ENCODE assay signal across 20 mouse cellular contexts in genomic region chr10:59692441-59692840, GRCm38 (mm10). TPM values are rescaled to one million over a fixed set of nuclear protein-coding genes. Genes with fewer than 3 reads are reported as not detected.
DNase-seq lines count a peak whose midpoint lies in the region; ATAC-seq lines count a peak whose summit lies in the region.
"Had no signal": no experiment of that assay in that cellular context is flagged by ENCODE, and none has a peak within 500 bp of the region (broad histone marks: within the 10 kb centered on the region; RNA-seq: fewer than 3 reads in every experiment).

No protein-coding gene starts in this region.

- intact Hi-C loops in gastrocnemius, postnatal 14 days (cut with DNase I; ENCODE audit: low total_unique reads): no loop called here

- no peaks in the 10 kb centered on the region for H3K9me3 ChIP-seq in midbrain, embryonic 14.5 days (ENCODE audit: control insufficient read depth, low read length)
- H3K9me3 ChIP-seq: forebrain, embryonic 12.5 days; heart, embryonic 15.5 days; hindbrain, embryonic 10.5 days; limb, embryonic 10.5 days had no signal

- ATAC-seq in midbrain, embryonic 14.5 days (ENCODE audit: low FRiP score, low TSS enrichment): no peak
- ATAC-seq: liver, postnatal 0 days had no signal

- H3K27me3 ChIP-seq in midbrain, embryonic 14.5 days (ENCODE audit: control insufficient read depth, insufficient read depth, low read length): no peaks in the 10 kb centered on the region
- H3K27me3 ChIP-seq: forebrain, embryonic 12.5 days; heart, embryonic 15.5 days had no signal

- WGBS in midbrain, embryonic 14.5 days: 85% methylated on average over 6 of the region's 6 CpGs

- no peak overlapping the region for H3K4me2 ChIP-seq in midbrain, embryonic 14.5 days (ENCODE audit: low read length)
- H3K4me2 ChIP-seq: forebrain, embryonic 12.5 days; heart, embryonic 15.5 days had no signal

- no peaks in the 10 kb centered on the region for H3K36me3 ChIP-seq in midbrain, embryonic 14.5 days (ENCODE audit: control insufficient read depth, insufficient read depth, low read length)
- H3K36me3 ChIP-seq: forebrain, embryonic 12.5 days; heart, embryonic 15.5 days; hindbrain, embryonic 10.5 days; limb, embryonic 10.5 days had no signal

- peak; percentile 27 to 51 for DNase-seq in spleen, postnatal 36 days (ENCODE audit: low spot score in 2 of 2)
- DNase-seq in spleen, postnatal 14 days (ENCODE audit: low spot score in 2 of 2): no peak
- peak; percentile 10 for DNase-seq in T-cell, adult 2 months (ENCODE audit: low spot score)
- DNase-seq in naive thymus-derived CD4-positive, alpha-beta T cell, adult 2 months (ENCODE audit: low read depth): peak; percentile 50
- DNase-seq in midbrain, embryonic 14.5 days: no peak
- DNase-seq in lung, postnatal 10 days: no peak
- no peak for DNase-seq in ovary, postnatal 14 days (ENCODE audit: low spot score)
- no peak for DNase-seq in gastrocnemius, postnatal 14 days
- DNase-seq: adrenal gland, postnatal 25 days; cerebellum, adult 18-20 months; gastrocnemius, postnatal 10 days; heart, adult 2 months; kidney, adult 11 months; kidney, postnatal 25 days; liver, postnatal 0 days; lung, postnatal 14 days had no signal

- no peak overlapping the region for H3K9ac ChIP-seq in midbrain, embryonic 14.5 days (replicated peaks; ENCODE audit: low read length)
- H3K9ac ChIP-seq: forebrain, embryonic 12.5 days; heart, embryonic 15.5 days; liver, postnatal 0 days had no signal

- no peak overlapping the region for H3K27ac ChIP-seq in midbrain, embryonic 14.5 days (replicated peaks; ENCODE audit: low read depth, low read length)
- H3K27ac ChIP-seq: forebrain, embryonic 12.5 days; heart, adult 2 months; heart, embryonic 15.5 days; hindbrain, embryonic 10.5 days; limb, embryonic 10.5 days had no signal

- H3K4me3 ChIP-seq in midbrain, embryonic 14.5 days (replicated peaks; ENCODE audit: low read depth, low read length): no peak overlapping the region
- H3K4me3 ChIP-seq: forebrain, embryonic 12.5 days; heart, adult 2 months; heart, embryonic 15.5 days; hindbrain, embryonic 10.5 days; limb, embryonic 10.5 days had no signal

- H3K4me1 ChIP-seq in midbrain, embryonic 14.5 days (ENCODE audit: control insufficient read depth, insufficient read depth, low read length): no peaks in the 10 kb centered on the region
- H3K4me1 ChIP-seq: forebrain, embryonic 12.5 days; heart, embryonic 15.5 days; hindbrain, embryonic 10.5 days; limb, embryonic 10.5 days had no signal

RNA-seq across cellular contexts. Expression of gene Micu1, which starts 9.8 kb away (rescaled TPM):
- 58.2 and 69.3 TPM in 2 replicates for polyA plus RNA-seq in midbrain, embryonic 14.5 days (2014; fragmentation: Nextera tagmentation; extraction: Ambion mirVana)
- total RNA-seq in gastrocnemius, postnatal 14 days (2021): 10 to 100 TPM; 63.7 to 70.3 TPM

Comparison
In these comparisons a context has a peak if more than half of its experiments do, and no peak if none do; other contexts are left out.
1. DNase-seq: peak in spleen, postnatal 36 days (2 of 2), T-cell, adult 2 months (single experiment) and naive thymus-derived CD4-positive, alpha-beta T cell, adult 2 months (single experiment); none in spleen, postnatal 14 days (0 of 2), midbrain, embryonic 14.5 days (single experiment), lung, postnatal 10 days (single experiment), ovary, postnatal 14 days (single experiment) and gastrocnemius, postnatal 14 days (single experiment).